Mouse (Mus musculus) thymus, adult 2 months (tissue): ENCODE data around the gene Atg7.

ENCODE experiments used
- CTCF ChIP-seq: fragments of 200-500 bp; IDR thresholded peaks from 2 replicates; pipeline ENCODE4 v1.5.1; 2012; ENCODE audit warnings: mild to moderate bottlenecking, control low read depth, low read length, moderate library complexity, borderline replicate concordance; ENCODE audit not compliant: control insufficient read depth, poor library complexity, insufficient read depth; ENCODE audit errors: extremely low read depth
- POLR2A ChIP-seq: fragments of 200-500 bp; IDR thresholded peaks from 2 replicates; pipeline ENCODE4 v1.6.1; 2012; ENCODE audit warnings: mild to moderate bottlenecking, low read length, control low read depth, moderate library complexity; ENCODE audit not compliant: control insufficient read depth, poor library complexity, insufficient read depth; ENCODE audit errors: extremely low read depth

- TF ChIP-seq CTCF, result no peak
- no peak for TF ChIP-seq POLR2A
These were observed 252.3 kb downstream of the Atg7 start for GRCm38 (mm10) chr6:114895191-114895590.
